Mouse (Mus musculus): Measurements from ENCODE around the gene Ell2. TPM values are rescaled to one million over a fixed set of nuclear protein-coding genes. Genes with fewer than 3 reads are reported as not detected.

Ell2 gene
- total RNA-seq, 1 experiment from 2014 or later = 34.9 TPM

GRCm38 (mm10) chr13:75727932-75728331, 21.4 kb downstream of the Ell2 start:
- no peak for ATAC-seq (ENCODE audit: extremely low read depth, insufficient number of reproducible peaks, low FRiP score, poor library complexity, severe bottlenecking)

- ATAC-seq (ENCODE audit: extremely low read depth, insufficient number of reproducible peaks, low FRiP score, poor library complexity, severe bottlenecking) = no peak
These were observed 23.3 kb downstream of the Ell2 start for GRCm38 (mm10) chr13:75729834-75730233.

- no peak for ATAC-seq (ENCODE audit: extremely low read depth, insufficient number of reproducible peaks, low FRiP score, poor library complexity, severe bottlenecking)
These were observed 24.2 kb downstream of the Ell2 start for GRCm38 (mm10) chr13:75730717-75731116.

GRCm38 (mm10) chr13:75733594-75734161, 27.1 kb downstream of the Ell2 start:
- ATAC-seq (ENCODE audit: extremely low read depth, insufficient number of reproducible peaks, low FRiP score, poor library complexity, severe bottlenecking) = no peak

- ATAC-seq (ENCODE audit: extremely low read depth, insufficient number of reproducible peaks, low FRiP score, poor library complexity, severe bottlenecking) = no peak
These were observed 27.7 kb downstream of the Ell2 start for GRCm38 (mm10) chr13:75734231-75734630.

- ATAC-seq (ENCODE audit: extremely low read depth, insufficient number of reproducible peaks, low FRiP score, poor library complexity, severe bottlenecking) = no peak
These were observed 29.0 kb downstream of the Ell2 start for GRCm38 (mm10) chr13:75735606-75736005.

GRCm38 (mm10) chr13:75737991-75738390, 31.4 kb downstream of the Ell2 start:
- ATAC-seq (ENCODE audit: extremely low read depth, insufficient number of reproducible peaks, low FRiP score, poor library complexity, severe bottlenecking) = no peak

GRCm38 (mm10) chr13:75738536-75738935, 32.0 kb downstream of the Ell2 start:
- no peak for ATAC-seq (ENCODE audit: extremely low read depth, insufficient number of reproducible peaks, low FRiP score, poor library complexity, severe bottlenecking)

GRCm38 (mm10) chr13:75738957-75739356, 32.4 kb downstream of the Ell2 start:
- ATAC-seq (ENCODE audit: extremely low read depth, insufficient number of reproducible peaks, low FRiP score, poor library complexity, severe bottlenecking) = no peak

GRCm38 (mm10) chr13:75740018-75740417, 33.5 kb downstream of the Ell2 start:
- no peak for ATAC-seq (ENCODE audit: extremely low read depth, insufficient number of reproducible peaks, low FRiP score, poor library complexity, severe bottlenecking)

GRCm38 (mm10) chr13:75741119-75741518, 34.6 kb downstream of the Ell2 start:
- ATAC-seq (ENCODE audit: extremely low read depth, insufficient number of reproducible peaks, low FRiP score, poor library complexity, severe bottlenecking) = no peak

GRCm38 (mm10) chr13:75741736-75742729, 35.5 kb downstream of the Ell2 start:
- ATAC-seq (ENCODE audit: extremely low read depth, insufficient number of reproducible peaks, low FRiP score, poor library complexity, severe bottlenecking) = no peak

- no peak for ATAC-seq (ENCODE audit: extremely low read depth, insufficient number of reproducible peaks, low FRiP score, poor library complexity, severe bottlenecking)
These were observed 36.4 kb downstream of the Ell2 start for GRCm38 (mm10) chr13:75742970-75743369.

GRCm38 (mm10) chr13:75744065-75744464, 37.5 kb downstream of the Ell2 start:
- ATAC-seq (ENCODE audit: extremely low read depth, insufficient number of reproducible peaks, low FRiP score, poor library complexity, severe bottlenecking) = no peak

GRCm38 (mm10) chr13:75745328-75745727, 38.8 kb downstream of the Ell2 start:
- no peak for ATAC-seq (ENCODE audit: extremely low read depth, insufficient number of reproducible peaks, low FRiP score, poor library complexity, severe bottlenecking)

GRCm38 (mm10) chr13:75747265-75747664, 40.7 kb downstream of the Ell2 start:
- no peak for ATAC-seq (ENCODE audit: extremely low read depth, insufficient number of reproducible peaks, low FRiP score, poor library complexity, severe bottlenecking)

GRCm38 (mm10) chr13:75748685-75749084, 42.1 kb downstream of the Ell2 start:
- ATAC-seq (ENCODE audit: extremely low read depth, insufficient number of reproducible peaks, low FRiP score, poor library complexity, severe bottlenecking) = no peak

GRCm38 (mm10) chr13:75750785-75751184, 44.2 kb downstream of the Ell2 start:
- no peak for ATAC-seq (ENCODE audit: extremely low read depth, insufficient number of reproducible peaks, low FRiP score, poor library complexity, severe bottlenecking)

- no peak for ATAC-seq (ENCODE audit: extremely low read depth, insufficient number of reproducible peaks, low FRiP score, poor library complexity, severe bottlenecking)
These were observed 45.8 kb downstream of the Ell2 start for GRCm38 (mm10) chr13:75752216-75752938.

GRCm38 (mm10) chr13:75754398-75754797, 47.8 kb downstream of the Ell2 start:
- ATAC-seq (ENCODE audit: extremely low read depth, insufficient number of reproducible peaks, low FRiP score, poor library complexity, severe bottlenecking) = no peak
